Mouse (Mus musculus) cerebellum, postnatal 4 days (tissue): Measurements from ENCODE around the gene BC052040.
A peak's percentile ranks its signal among the peaks of the same experiment; 100 is the strongest.

Source experiments
- DNase-seq, 2 experiments: peaks; one replicate each; pipeline ENCODE4 v3.0.0; 2022; ENCODE audit warnings: low spot score in 2 of 2, mixed read lengths in 1 of 2

The BC052040 gene

GRCm38 (mm10) chr2:115581241-115581988 lies at the start of gene BC052040:
Gene BC052040 (plus strand): TSS chr2:115581716.
- peak; percentile 63 to 77 for DNase-seq

GRCm38 (mm10) chr2:115538009-115538690 lies 43.4 kb upstream of the BC052040 start:
- no peak for DNase-seq

- no peak for DNase-seq
Measured at GRCm38 (mm10) chr2:115538691-115539283, 42.7 kb upstream of the BC052040 start.

GRCm38 (mm10) chr2:115539731-115540130 lies 41.8 kb upstream of the BC052040 start:
- no peak for DNase-seq

- no peak for DNase-seq
Measured at GRCm38 (mm10) chr2:115542401-115543123, 39.0 kb upstream of the BC052040 start.

GRCm38 (mm10) chr2:115543212-115543611 lies 38.3 kb upstream of the BC052040 start:
- no peak for DNase-seq

GRCm38 (mm10) chr2:115551901-115552300 lies 29.6 kb upstream of the BC052040 start:
- no peak for DNase-seq

- DNase-seq = no peak
Measured at GRCm38 (mm10) chr2:115562155-115562827, 19.2 kb upstream of the BC052040 start.

GRCm38 (mm10) chr2:115563436-115564093 lies 18.0 kb upstream of the BC052040 start:
- DNase-seq = no peak

GRCm38 (mm10) chr2:115571996-115572395 lies 9.5 kb upstream of the BC052040 start:
- no peak for DNase-seq

GRCm38 (mm10) chr2:115574802-115575201 lies 6.7 kb upstream of the BC052040 start:
- DNase-seq = no peak

GRCm38 (mm10) chr2:115579171-115579900 lies 2.2 kb upstream of the BC052040 start:
- DNase-seq = no peak

- DNase-seq = no peak
Measured at GRCm38 (mm10) chr2:115579976-115580375, 1.5 kb upstream of the BC052040 start.

- DNase-seq = no peak
Measured at GRCm38 (mm10) chr2:115581989-115582608, 583 bp downstream of the BC052040 start.

- no peak for DNase-seq
Measured at GRCm38 (mm10) chr2:115583776-115584175, 2.3 kb downstream of the BC052040 start.

GRCm38 (mm10) chr2:115590602-115591001 lies 9.1 kb downstream of the BC052040 start:
- DNase-seq = no peak

GRCm38 (mm10) chr2:115592651-115593119 lies 11.2 kb downstream of the BC052040 start:
- peak in 1 of 2 experiments; percentile 52 for DNase-seq

GRCm38 (mm10) chr2:115597017-115597416 lies 15.5 kb downstream of the BC052040 start:
- DNase-seq = peak in 1 of 2 experiments; percentile 5

- no peak for DNase-seq
Measured at GRCm38 (mm10) chr2:115598266-115598665, 16.8 kb downstream of the BC052040 start.

- DNase-seq = no peak
Measured at GRCm38 (mm10) chr2:115600724-115601123, 19.2 kb downstream of the BC052040 start.
